Mouse (Mus musculus): ENCODE measurements around the gene Ttc41. TPM values are rescaled to one million over a fixed set of nuclear protein-coding genes. Genes with fewer than 3 reads are reported as not detected.

Gene Ttc41
- total and polyA plus RNA-seq, 3 experiments: 0.10 to 6.5 (median 1.9) TPM

DNA sequence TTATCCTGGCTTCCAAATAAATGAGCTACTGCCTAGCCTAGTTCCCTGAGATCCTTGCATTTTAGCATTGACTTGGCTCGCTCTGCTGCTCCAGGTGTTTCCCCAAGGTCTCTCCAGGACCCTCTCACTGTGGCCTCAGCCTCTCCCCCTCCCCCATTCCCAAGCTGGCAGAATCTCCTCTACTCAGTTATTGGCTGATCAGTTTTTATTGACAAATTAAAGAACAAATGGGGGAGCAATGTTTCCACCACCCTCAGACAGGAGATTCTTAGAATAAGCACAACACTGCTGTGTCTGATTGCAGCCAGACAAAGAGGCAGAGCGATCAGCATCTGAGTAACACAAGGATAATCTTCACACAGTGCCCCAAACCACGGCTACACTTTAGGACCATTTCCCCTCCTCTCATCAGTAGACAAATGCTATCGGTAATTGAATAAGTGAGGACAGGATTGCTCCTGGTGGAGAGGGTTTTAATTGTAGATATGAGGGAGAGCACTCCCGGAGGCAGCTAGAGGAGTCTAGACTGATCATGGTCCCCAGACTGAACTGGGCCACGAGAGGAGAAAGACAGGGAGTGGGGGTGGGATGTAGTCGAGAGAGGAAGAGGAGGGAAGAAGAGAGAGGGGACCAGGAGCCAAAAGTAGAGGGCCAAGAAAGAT, 56.2 kb downstream of the Ttc41 start:
- Histone ChIP-seq H3K27me3 (ENCODE audit: insufficient read depth, low read length) (peaks cover 6% of the 10 kb centered on the region), H3K9me3 (replicated peaks) (no peaks in the 10 kb centered on the region), H3K4me3 (ENCODE audit: low read depth, low read length) (no peak overlapping the region), H3K36me3 (replicated peaks) (no peaks in the 10 kb centered on the region), H3K4me1 (ENCODE audit: insufficient read depth, low read depth, low read length) (peaks cover 5% of the 10 kb centered on the region; the same call in 1 of the 2 replicates)
- ATAC-seq (ENCODE audit: extremely low read depth, insufficient number of reproducible peaks, low FRiP score, poor library complexity, severe bottlenecking) (no peak), DNase-seq (ENCODE audit: low spot score) (no peak)
- TF ChIP-seq CTCF (IDR thresholded peaks at IDR 0.05; ENCODE audit: low read depth, low read length) (no peak), GATA2 (IDR thresholded peaks at IDR 0.05; ENCODE audit: borderline replicate concordance, low read depth, low read length) (no peak), POLR2AphosphoS5 (IDR thresholded peaks at IDR 0.05; ENCODE audit: insufficient replicate concordance, low read depth, low read length) (no peak), TAL1 (conservative IDR thresholded peaks at IDR 0.05; ENCODE audit: low read depth, low read length) (no peak), GATA1 (IDR thresholded peaks at IDR 0.05; ENCODE audit: borderline replicate concordance, low read length) (no peak)

- Histone ChIP-seq H3K27me3 (ENCODE audit: insufficient read depth, low read length) (peaks cover 6% of the 10 kb centered on the region), H3K36me3 (replicated peaks) (no peaks in the 10 kb centered on the region), H3K4me3 (ENCODE audit: low read depth, low read length) (no peak overlapping the region), H3K4me1 (ENCODE audit: insufficient read depth, low read depth, low read length) (peaks cover 5% of the 10 kb centered on the region; the same call in 1 of the 2 replicates), H3K9me3 (replicated peaks) (no peaks in the 10 kb centered on the region)
- no peak for TF ChIP-seq TAL1 (conservative IDR thresholded peaks at IDR 0.05; ENCODE audit: low read depth, low read length)
- DNase-seq (ENCODE audit: low spot score): no peak
- no peak for ATAC-seq (ENCODE audit: extremely low read depth, insufficient number of reproducible peaks, low FRiP score, poor library complexity, severe bottlenecking)
Measured at GRCm38 (mm10) chr10:86762384-86762730, 56.7 kb downstream of the Ttc41 start.

- no peak for DNase-seq (ENCODE audit: low spot score)
- no peak for ATAC-seq (ENCODE audit: extremely low read depth, insufficient number of reproducible peaks, low FRiP score, poor library complexity, severe bottlenecking)
- Histone ChIP-seq H3K9me3 (replicated peaks) (no peaks in the 10 kb centered on the region), H3K36me3 (replicated peaks) (no peaks in the 10 kb centered on the region), H3K27me3 (ENCODE audit: insufficient read depth, low read length) (peaks cover 11% of the 10 kb centered on the region), H3K4me3 (ENCODE audit: low read depth, low read length) (no peak within 1 kb of the TSS), H3K4me1 (ENCODE audit: insufficient read depth, low read depth, low read length) (peaks cover 5% of the 10 kb centered on the region; the same call in 1 of the 2 replicates)
- no peak for TF ChIP-seq GATA1 (IDR thresholded peaks at IDR 0.05; ENCODE audit: borderline replicate concordance, low read length)
- no peak for TF ChIP-seq TAL1 (conservative IDR thresholded peaks at IDR 0.05; ENCODE audit: low read depth, low read length)
- TF ChIP-seq CTCF (IDR thresholded peaks at IDR 0.05; ENCODE audit: low read depth, low read length): no peak
- no peak for TF ChIP-seq POLR2AphosphoS5 (IDR thresholded peaks at IDR 0.05; ENCODE audit: insufficient replicate concordance, low read depth, low read length)
- TF ChIP-seq GATA2 (IDR thresholded peaks at IDR 0.05; ENCODE audit: borderline replicate concordance, low read depth, low read length): no peak
Measured at GRCm38 (mm10) chr10:86763672-86764071, 58.1 kb downstream of the Ttc41 start, which contains the start of gene Gm49358. Gene Gm49358, plus strand, starts transcription at chr10:86763972.

- H3K4me3 ChIP-seq (ENCODE audit: low read depth, low read length): no peak overlapping the region
- H3K9me3 ChIP-seq (replicated peaks): no peaks in the 10 kb centered on the region
- no peak for TF ChIP-seq TAL1 (conservative IDR thresholded peaks at IDR 0.05; ENCODE audit: low read depth, low read length)
- no peak for TF ChIP-seq GATA1 (IDR thresholded peaks at IDR 0.05; ENCODE audit: borderline replicate concordance, low read length)
- TF ChIP-seq POLR2AphosphoS5 (IDR thresholded peaks at IDR 0.05; ENCODE audit: insufficient replicate concordance, low read depth, low read length): no peak
- no peak for TF ChIP-seq GATA2 (IDR thresholded peaks at IDR 0.05; ENCODE audit: borderline replicate concordance, low read depth, low read length)
- TF ChIP-seq CTCF (IDR thresholded peaks at IDR 0.05; ENCODE audit: low read depth, low read length): no peak
- peaks cover 5% of the 10 kb centered on the region; the same call in 1 of the 2 replicates for H3K4me1 ChIP-seq (ENCODE audit: insufficient read depth, low read depth, low read length)
- H3K36me3 ChIP-seq (replicated peaks): no peaks in the 10 kb centered on the region
- peaks cover 11% of the 10 kb centered on the region for H3K27me3 ChIP-seq (ENCODE audit: insufficient read depth, low read length)
- ATAC-seq (ENCODE audit: extremely low read depth, insufficient number of reproducible peaks, low FRiP score, poor library complexity, severe bottlenecking): no peak
- DNase-seq (ENCODE audit: low spot score): no peak
Measured at GRCm38 (mm10) chr10:86765344-86765966, 59.8 kb downstream of the Ttc41 start.

DNA sequence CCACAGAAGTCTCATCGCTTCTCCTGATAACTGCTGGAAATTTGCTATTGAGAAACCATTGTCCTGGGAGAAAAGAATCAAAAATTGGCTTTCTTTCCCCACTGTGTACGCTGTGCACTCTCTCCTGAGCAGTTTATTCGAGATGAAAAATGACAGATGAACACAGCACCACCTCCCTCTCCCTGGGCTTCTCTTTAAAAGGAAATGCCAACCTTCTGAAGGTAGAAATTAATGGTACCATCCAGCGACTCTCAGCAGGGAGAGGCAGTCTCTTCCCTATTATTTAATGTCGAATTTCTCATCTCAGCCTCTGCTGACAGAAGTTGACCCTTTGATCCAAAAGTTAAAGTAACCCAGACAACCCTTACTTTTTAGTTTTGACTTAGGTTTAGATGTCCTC, 63.6 kb downstream of the Ttc41 start:
- no peak for TF ChIP-seq POLR2AphosphoS5 (IDR thresholded peaks at IDR 0.05; ENCODE audit: insufficient replicate concordance, low read depth, low read length)
- no peak for TF ChIP-seq TAL1 (conservative IDR thresholded peaks at IDR 0.05; ENCODE audit: low read depth, low read length)
- TF ChIP-seq GATA1 (IDR thresholded peaks at IDR 0.05; ENCODE audit: borderline replicate concordance, low read length): no peak
- no peak for TF ChIP-seq GATA2 (IDR thresholded peaks at IDR 0.05; ENCODE audit: borderline replicate concordance, low read depth, low read length)
- no peak for TF ChIP-seq CTCF (IDR thresholded peaks at IDR 0.05; ENCODE audit: low read depth, low read length)
- no peak overlapping the region for H3K4me3 ChIP-seq (ENCODE audit: low read depth, low read length)
- DNase-seq (ENCODE audit: low spot score) (no peak), ATAC-seq (ENCODE audit: extremely low read depth, insufficient number of reproducible peaks, low FRiP score, poor library complexity, severe bottlenecking) (no peak)
- no peaks in the 10 kb centered on the region for H3K9me3 ChIP-seq (replicated peaks)
- H3K4me1 ChIP-seq (ENCODE audit: insufficient read depth, low read depth, low read length): peaks cover 19% of the 10 kb centered on the region
- H3K36me3 ChIP-seq (replicated peaks): no peaks in the 10 kb centered on the region
- peaks cover 5% of the 10 kb centered on the region; the same call in 1 of the 2 replicates for H3K27me3 ChIP-seq (ENCODE audit: insufficient read depth, low read length)

DNA sequence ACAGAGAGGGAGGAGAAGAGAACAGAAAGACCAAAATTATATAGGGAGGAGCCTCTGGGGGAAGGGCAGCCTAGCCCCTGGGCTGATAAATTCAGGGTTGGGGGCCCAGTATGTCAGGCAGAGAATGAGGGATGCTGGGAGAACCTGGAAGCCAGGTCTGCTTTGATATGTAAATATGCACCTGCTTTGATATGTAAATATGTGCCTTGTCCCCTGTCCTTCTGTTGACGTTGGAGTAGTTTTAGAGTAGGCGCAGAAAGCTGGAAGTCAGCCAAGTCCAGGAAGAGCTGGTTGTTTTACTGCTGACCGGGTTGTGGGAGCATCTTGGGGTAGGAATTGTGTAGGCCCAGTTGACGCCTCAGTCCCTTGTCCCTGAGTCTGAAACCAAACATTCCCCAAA, 64.2 kb downstream of the Ttc41 start:
- ATAC-seq (ENCODE audit: extremely low read depth, insufficient number of reproducible peaks, low FRiP score, poor library complexity, severe bottlenecking): no peak
- no peaks in the 10 kb centered on the region for H3K36me3 ChIP-seq (replicated peaks)
- TF ChIP-seq POLR2AphosphoS5 (IDR thresholded peaks at IDR 0.05; ENCODE audit: insufficient replicate concordance, low read depth, low read length) (no peak), GATA1 (IDR thresholded peaks at IDR 0.05; ENCODE audit: borderline replicate concordance, low read length) (no peak), GATA2 (IDR thresholded peaks at IDR 0.05; ENCODE audit: borderline replicate concordance, low read depth, low read length) (no peak), TAL1 (conservative IDR thresholded peaks at IDR 0.05; ENCODE audit: low read depth, low read length) (no peak), CTCF (IDR thresholded peaks at IDR 0.05; ENCODE audit: low read depth, low read length) (no peak)
- no peak for DNase-seq (ENCODE audit: low spot score)
- H3K4me3 ChIP-seq (ENCODE audit: low read depth, low read length): no peak overlapping the region
- peaks cover 5% of the 10 kb centered on the region; the same call in 1 of the 2 replicates for H3K27me3 ChIP-seq (ENCODE audit: insufficient read depth, low read length)
- H3K9me3 ChIP-seq (replicated peaks): no peaks in the 10 kb centered on the region
- peaks cover 19% of the 10 kb centered on the region for H3K4me1 ChIP-seq (ENCODE audit: insufficient read depth, low read depth, low read length)
